Mouse (Mus musculus) bone marrow, adult 2 months (tissue): ENCODE results near the gene Mpig6b. TPM values are rescaled to one million over a fixed set of nuclear protein-coding genes. Genes with fewer than 3 reads are reported as not detected.

Source experiments
- H3K27ac ChIP-seq: fragments of 200-500 bp; 2 replicates; pipeline ENCODE4 v1.5.1; 2012; ENCODE audit warnings: low read depth, mild to moderate bottlenecking, control low read depth, inconsistent platforms, low read length; ENCODE audit not compliant: control insufficient read depth, poor library complexity, insufficient read depth
- H3K4me1 ChIP-seq: fragments of 200-500 bp; 2 replicates; pipeline ENCODE4 v1.6.1; 2011; ENCODE audit warnings: low read length; ENCODE audit not compliant: control insufficient read depth, insufficient read depth
- H3K4me3 ChIP-seq: fragments of 200-500 bp; replicated peaks from 2 replicates; pipeline ENCODE3; 2011; ENCODE audit warnings: mild to moderate bottlenecking, low read depth, low read length, control low read depth; ENCODE audit not compliant: control insufficient read depth
- CTCF ChIP-seq: fragments of 200-500 bp; IDR thresholded peaks from 2 replicates; pipeline ENCODE4 v1.5.1; 2011; ENCODE audit warnings: low read length, control low read depth; ENCODE audit not compliant: control insufficient read depth, insufficient read depth
- POLR2A ChIP-seq: fragments of 200-500 bp; IDR thresholded peaks from 2 replicates; pipeline ENCODE4 v1.6.1; 2011; ENCODE audit warnings: low read depth, mild to moderate bottlenecking, control low read depth, low read length, borderline replicate concordance; ENCODE audit not compliant: control insufficient read depth
- WGBS: fragments of 180-500 bp; shearing (Covaris S2); methylation state at CpG from one replicate; pipeline ENCODE4 v1.1.7; 2018; 5-methylcytosine and 5-hydroxymethylcytosine counted together
- polyA plus RNA-seq: library from polyadenylated mRNA; stranded (reverse); fragments of >200 nt; gene quantifications from 2 replicates; pipeline ENCODE4 v1.2.4, GENCODE M21; 2011; ENCODE audit warnings: low replicate concordance; ENCODE audit not compliant: missing spikeins, insufficient read depth, insufficient read length

The Mpig6b gene
- polyA plus RNA-seq, 1 experiment: 35.6 TPM

DNA sequence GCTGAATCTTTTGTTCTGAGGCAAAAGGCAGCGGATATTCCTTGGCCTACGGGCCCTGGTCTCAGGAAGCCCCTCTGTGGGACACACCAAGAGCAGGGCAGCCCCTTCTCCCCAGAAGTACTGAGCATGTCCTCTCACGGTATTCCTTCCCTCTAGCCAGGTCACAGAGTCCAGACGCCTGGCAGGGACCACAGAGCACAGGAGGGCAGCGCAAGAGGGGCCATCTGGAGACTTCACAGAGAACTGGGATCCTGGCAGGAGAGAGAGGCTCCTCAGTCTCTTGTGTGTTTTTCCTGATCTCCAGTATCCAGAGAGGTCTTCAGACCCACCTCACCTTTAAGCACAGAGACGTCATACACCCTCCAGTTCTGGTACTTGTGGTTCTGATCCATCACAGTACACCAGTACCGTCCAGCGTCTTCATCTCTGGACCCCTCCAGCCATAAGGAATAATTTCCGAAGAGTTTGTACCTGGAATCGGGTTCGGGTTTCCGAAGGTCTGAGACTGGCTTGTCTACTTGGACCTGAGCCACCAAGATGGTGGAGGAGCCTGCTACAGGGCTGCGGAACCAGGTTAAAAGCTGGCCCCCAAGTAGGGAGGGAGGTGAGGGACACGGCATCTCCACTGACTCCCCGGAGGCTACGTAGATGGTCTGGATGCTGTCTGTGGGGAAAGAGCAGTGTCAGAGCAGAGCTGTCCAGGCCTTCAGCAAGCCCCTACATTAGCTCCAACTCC is 17.0 kb upstream of the Mpig6b start:
- no peak overlapping the region for H3K27ac ChIP-seq
- TF ChIP-seq POLR2A (no peak), CTCF (no peak)
- H3K4me1 ChIP-seq: peaks cover 1% of the 10 kb centered on the region; the same call in 1 of the 2 replicates
- H3K4me3 ChIP-seq: no peak overlapping the region
- WGBS: 91% methylated on average over 16 of the region's 16 CpGs

GRCm38 (mm10) chr17:35080710-35081109 is 14.7 kb upstream of the Mpig6b start:
- WGBS: 86% methylated on average over 4 of the region's 4 CpGs
- no peak for TF ChIP-seq CTCF
- no peak for TF ChIP-seq POLR2A
- H3K4me1 ChIP-seq: peaks cover 5% of the 10 kb centered on the region; the same call in 1 of the 2 replicates
- no peak overlapping the region for H3K4me3 ChIP-seq
- no peak overlapping the region for H3K27ac ChIP-seq

- 51% methylated on average over 6 of the region's 6 CpGs for WGBS
- no peak for TF ChIP-seq POLR2A
- no peak for TF ChIP-seq CTCF
- H3K27ac ChIP-seq: peak overlapping the region; percentile 2; the same call in 1 of the 2 replicates
- H3K4me1 ChIP-seq: peaks cover 5% of the 10 kb centered on the region; the same call in 1 of the 2 replicates
- no peak overlapping the region for H3K4me3 ChIP-seq
Measured at GRCm38 (mm10) chr17:35080248-35080647, 14.3 kb upstream of the Mpig6b start.

DNA sequence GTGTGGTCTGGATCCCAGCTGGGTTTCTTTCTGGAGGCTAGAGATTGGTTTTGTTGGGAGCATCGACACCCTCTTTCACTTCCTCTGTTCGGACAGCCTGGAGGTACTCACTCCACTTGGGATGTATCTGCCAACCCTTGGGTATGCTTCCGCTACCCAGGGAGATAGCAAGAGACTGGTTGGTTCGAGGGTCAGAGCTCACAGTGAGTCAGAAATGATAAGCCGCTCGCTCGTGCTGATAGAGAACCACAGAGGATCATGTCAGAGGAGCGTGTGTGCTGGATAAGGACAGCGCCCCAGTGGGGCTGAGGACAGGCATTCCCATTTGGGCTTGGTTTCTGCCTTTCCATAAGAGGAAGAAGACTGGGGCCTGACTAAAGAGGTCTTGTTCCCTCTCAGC is 13.8 kb upstream of the Mpig6b start:
- peak; percentile 12; the same call in 1 of the 2 replicates for TF ChIP-seq CTCF
- TF ChIP-seq POLR2A: no peak
- peaks cover 5% of the 10 kb centered on the region; the same call in 1 of the 2 replicates for H3K4me1 ChIP-seq
- H3K27ac ChIP-seq: peak overlapping the region; percentile 50; the same call in 1 of the 2 replicates
- H3K4me3 ChIP-seq: no peak overlapping the region
- 39% methylated on average over 9 of the region's 9 CpGs for WGBS

- 4% methylated on average over 14 of the region's 14 CpGs for WGBS
- peak; percentile 60 for TF ChIP-seq CTCF
- 0 out of 2 replicates have a peak, but pooled peaks have one; percentile 27 for TF ChIP-seq POLR2A
- Histone ChIP-seq H3K27ac (no peak within 1 kb of the TSS), H3K4me3 (peak within 1 kb of the TSS; percentile 4), H3K4me1 (peaks cover 5% of the 10 kb centered on the region; the same call in 1 of the 2 replicates)
Measured at GRCm38 (mm10) chr17:35077786-35078233, 11.8 kb upstream of the Mpig6b start, which contains the start of gene Ly6g6d. Ly6g6d (minus strand) TSS chr17:35078065.

DNA sequence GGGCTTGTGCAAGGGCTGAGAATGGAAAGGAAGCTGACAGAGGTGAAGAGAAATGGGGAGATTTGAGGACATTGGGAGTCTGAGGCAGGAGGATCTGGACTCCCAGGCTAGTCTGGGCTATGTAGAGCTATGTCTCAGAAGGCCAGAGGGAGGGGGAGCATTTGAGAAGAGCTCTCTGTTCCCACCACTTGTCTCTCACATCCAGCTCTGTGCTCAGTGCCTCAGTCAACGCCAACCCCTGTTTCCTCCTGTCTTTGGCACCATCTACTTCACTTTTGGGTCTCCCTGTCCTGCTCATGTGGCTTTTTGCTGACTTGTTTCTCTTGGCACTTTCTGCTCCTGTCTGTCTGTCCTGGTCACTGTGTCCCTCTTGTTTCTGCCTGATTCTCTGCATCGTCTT is 11.3 kb upstream of the Mpig6b start:
- peaks cover 5% of the 10 kb centered on the region; the same call in 1 of the 2 replicates for H3K4me1 ChIP-seq
- TF ChIP-seq POLR2A (no peak), CTCF (no peak)
- no peak overlapping the region for H3K27ac ChIP-seq
- no peak overlapping the region for H3K4me3 ChIP-seq
- 11% methylated on average over 2 of the region's 2 CpGs for WGBS

DNA sequence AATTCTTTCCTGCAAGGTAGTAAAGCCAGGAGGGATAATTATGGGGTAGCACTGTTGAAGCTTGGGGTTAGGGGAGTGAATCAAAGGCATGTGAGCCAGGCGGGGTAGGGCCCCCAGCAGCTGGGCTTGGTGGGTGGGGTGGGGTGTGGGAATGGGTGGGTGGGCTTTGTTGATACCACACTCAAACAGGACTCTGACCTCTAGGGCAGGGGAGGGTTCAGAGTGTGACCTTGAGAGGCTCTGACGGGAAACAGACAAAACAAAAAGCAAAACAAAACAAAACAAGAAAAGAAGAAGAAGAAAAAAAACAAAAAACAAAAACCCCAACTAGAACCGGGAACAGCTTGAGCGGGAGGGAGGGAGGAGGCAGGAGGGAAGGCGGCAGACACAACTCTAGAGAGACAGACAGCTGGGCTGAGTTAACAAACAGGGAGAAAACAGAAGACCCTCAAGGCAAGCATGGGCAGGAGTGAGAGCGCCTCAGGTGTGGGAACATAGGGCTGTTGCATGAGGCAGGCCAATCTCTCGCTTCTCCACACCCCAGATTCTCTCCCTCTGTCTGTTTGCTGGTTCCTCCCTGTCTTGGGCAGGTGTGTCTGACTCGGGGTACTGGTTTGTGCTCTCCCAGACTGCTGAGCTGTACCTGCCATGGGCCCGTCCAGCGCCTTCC is 10.7 kb upstream of the Mpig6b start, which contains the start of gene Ly6g6e:
TSS of gene Ly6g6e (plus strand) at position 396 of the 670 bp plus-strand sequence.
- Histone ChIP-seq H3K27ac (no peak within 1 kb of the TSS), H3K4me1 (peaks cover 5% of the 10 kb centered on the region; the same call in 1 of the 2 replicates), H3K4me3 (peak within 1 kb of the TSS; percentile 4)
- no peak for TF ChIP-seq POLR2A
- no peak for TF ChIP-seq CTCF
- WGBS: 63% methylated on average over 10 of the region's 10 CpGs

DNA sequence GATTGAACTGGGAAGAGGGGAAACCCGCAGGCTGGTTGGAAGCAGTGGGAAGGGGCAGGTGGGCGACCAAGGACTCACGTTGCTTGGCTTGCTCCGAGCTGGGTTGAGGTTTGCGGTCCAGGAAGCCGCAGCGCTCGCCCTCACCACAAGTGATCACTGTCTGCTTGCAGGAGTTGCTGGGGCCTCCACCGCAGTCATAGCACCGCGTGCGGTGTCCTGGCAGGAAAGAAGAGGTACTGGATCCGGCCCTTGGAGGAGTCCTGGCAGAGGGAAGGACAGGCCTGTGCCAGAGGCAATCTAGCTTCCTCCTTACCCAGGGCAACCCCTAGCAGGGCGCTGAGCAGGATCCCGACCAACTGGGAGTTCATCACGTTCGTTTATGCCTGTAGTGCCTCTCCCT is 8.1 kb upstream of the Mpig6b start:
- TF ChIP-seq POLR2A (no peak), CTCF (no peak)
- Histone ChIP-seq H3K27ac (no peak overlapping the region), H3K4me3 (no peak overlapping the region), H3K4me1 (peaks cover 5% of the 10 kb centered on the region; the same call in 1 of the 2 replicates)
- WGBS: 4% methylated on average over 17 of the region's 17 CpGs
